Mouse (Mus musculus): Measurements from ENCODE around the gene Cenpx. TPM values are rescaled to one million over a fixed set of nuclear protein-coding genes. Genes with fewer than 3 reads are reported as not detected.

Cenpx gene
- total RNA-seq, 2 experiments from 2014 or later = 95.0 to 157 TPM

GRCm38 (mm10) chr11:120727169-120727527, 13.6 kb upstream of the Cenpx start, which contains the start of gene Dcxr:
Dcxr (minus strand) TSS chr11:120727281.
- peak; percentile 89 for ATAC-seq (replicated peaks; ENCODE audit: low FRiP score, low TSS enrichment, poor library complexity, severe bottlenecking)

- peak; percentile 40 for ATAC-seq (replicated peaks; ENCODE audit: low FRiP score, low TSS enrichment, poor library complexity, severe bottlenecking)
Measured at GRCm38 (mm10) chr11:120726243-120727168, 13.0 kb upstream of the Cenpx start.

- ATAC-seq (replicated peaks; ENCODE audit: low FRiP score, low TSS enrichment, poor library complexity, severe bottlenecking) = no peak
Measured at GRCm38 (mm10) chr11:120723509-120723908, 10.0 kb upstream of the Cenpx start.

GRCm38 (mm10) chr11:120722761-120723382, 9.3 kb upstream of the Cenpx start:
- ATAC-seq (replicated peaks; ENCODE audit: low FRiP score, low TSS enrichment, poor library complexity, severe bottlenecking) = no peak

GRCm38 (mm10) chr11:120722067-120722630, 8.6 kb upstream of the Cenpx start:
- no peak for ATAC-seq (replicated peaks; ENCODE audit: low FRiP score, low TSS enrichment, poor library complexity, severe bottlenecking)

GRCm38 (mm10) chr11:120721124-120722066, 7.9 kb upstream of the Cenpx start, which contains the start of gene Rac3:
Rac3 (plus strand) TSS chr11:120721470.
- peak; percentile 35; the same call in 1 of the 2 replicates for ATAC-seq (replicated peaks; ENCODE audit: low FRiP score, low TSS enrichment, poor library complexity, severe bottlenecking)

- ATAC-seq (replicated peaks; ENCODE audit: low FRiP score, low TSS enrichment, poor library complexity, severe bottlenecking) = peak; percentile 76
Measured at GRCm38 (mm10) chr11:120720450-120720849, 6.9 kb upstream of the Cenpx start.

GRCm38 (mm10) chr11:120719841-120720376, 6.4 kb upstream of the Cenpx start:
- no peak for ATAC-seq (replicated peaks; ENCODE audit: low FRiP score, low TSS enrichment, poor library complexity, severe bottlenecking)

- no peak for ATAC-seq (replicated peaks; ENCODE audit: low FRiP score, low TSS enrichment, poor library complexity, severe bottlenecking)
Measured at GRCm38 (mm10) chr11:120719242-120719641, 5.7 kb upstream of the Cenpx start.

GRCm38 (mm10) chr11:120715131-120715530, 1.6 kb upstream of the Cenpx start:
- ATAC-seq (replicated peaks; ENCODE audit: low FRiP score, low TSS enrichment, poor library complexity, severe bottlenecking) = no peak

GRCm38 (mm10) chr11:120714546-120714945, 1.0 kb upstream of the Cenpx start:
- no peak for ATAC-seq (replicated peaks; ENCODE audit: low FRiP score, low TSS enrichment, poor library complexity, severe bottlenecking)

GRCm38 (mm10) chr11:120712771-120713568, 568 bp downstream of the Cenpx start:
- ATAC-seq (replicated peaks; ENCODE audit: low FRiP score, low TSS enrichment, poor library complexity, severe bottlenecking) = peak; percentile 29

- ATAC-seq (replicated peaks; ENCODE audit: low FRiP score, low TSS enrichment, poor library complexity, severe bottlenecking) = no peak
Measured at GRCm38 (mm10) chr11:120711980-120712604, 1.4 kb downstream of the Cenpx start.

- no peak for ATAC-seq (replicated peaks; ENCODE audit: low FRiP score, low TSS enrichment, poor library complexity, severe bottlenecking)
Measured at GRCm38 (mm10) chr11:120710672-120711071, 2.9 kb downstream of the Cenpx start.

GRCm38 (mm10) chr11:120709551-120709950, 4.0 kb downstream of the Cenpx start:
- no peak for ATAC-seq (replicated peaks; ENCODE audit: low FRiP score, low TSS enrichment, poor library complexity, severe bottlenecking)

GRCm38 (mm10) chr11:120707969-120708368, 5.6 kb downstream of the Cenpx start:
- no peak for ATAC-seq (replicated peaks; ENCODE audit: low FRiP score, low TSS enrichment, poor library complexity, severe bottlenecking)

GRCm38 (mm10) chr11:120707225-120707624, 6.3 kb downstream of the Cenpx start:
- ATAC-seq (replicated peaks; ENCODE audit: low FRiP score, low TSS enrichment, poor library complexity, severe bottlenecking) = no peak

- no peak for ATAC-seq (replicated peaks; ENCODE audit: low FRiP score, low TSS enrichment, poor library complexity, severe bottlenecking)
Measured at GRCm38 (mm10) chr11:120706120-120706519, 7.4 kb downstream of the Cenpx start.

Data from megakaryocyte-erythroid progenitor cell, adult 5-6 weeks (primary cell).